8 mouse cellular contexts compared by ENCODE assay signal in the genomic region with DNA sequence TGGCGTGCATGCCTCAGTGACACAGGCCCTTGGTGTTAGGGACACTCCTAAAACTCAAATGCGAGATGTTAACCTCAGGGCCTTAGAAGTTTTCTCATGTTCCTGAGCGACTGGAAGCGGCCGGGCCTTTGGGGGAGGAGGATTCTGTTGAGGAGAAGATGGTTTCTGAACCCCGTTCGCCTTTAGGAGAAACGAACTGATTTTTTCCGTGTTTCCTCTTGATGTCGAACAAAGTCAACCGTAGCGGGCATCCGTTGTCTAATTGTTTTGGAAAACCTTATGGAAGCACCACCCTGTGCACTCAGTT. TPM values are rescaled to one million over a fixed set of nuclear protein-coding genes. Genes with fewer than 3 reads are reported as not detected.
A peak's percentile ranks its signal among the peaks of the same experiment; 100 is the strongest.
DNase-seq lines count a peak whose midpoint lies in the region; ATAC-seq lines count a peak whose summit lies in the region.

No protein-coding gene starts in this region.

- intact Hi-C loops in heart, postnatal 14 days (cut with DNase I), result loop anchor here (5.0 kb wide), 1 partner anchor 69 kb away; no protein-coding TSS in a partner anchor

- peak overlapping the region; percentile 91 for H3K27ac ChIP-seq in heart, embryonic 16.5 days (ENCODE audit: low read length)
- H3K27ac ChIP-seq in hindbrain, embryonic 13.5 days, result peak overlapping the region; percentile 88
- peak overlapping the region; percentile 81; the same call in 1 of the 2 replicates for H3K27ac ChIP-seq in midbrain, embryonic 12.5 days (replicated peaks)

- peak overlapping the region; percentile 92 for H3K4me2 ChIP-seq in heart, embryonic 16.5 days (ENCODE audit: low read depth, low read length)
- H3K4me2 ChIP-seq in hindbrain, embryonic 13.5 days, result peak overlapping the region; percentile 79
- H3K4me2 ChIP-seq in midbrain, embryonic 12.5 days (replicated peaks), result peak overlapping the region; percentile 82

- no peak; the same call in 1 of the 2 replicates for ATAC-seq in heart, embryonic 16.5 days (replicated peaks; ENCODE audit: extremely low read depth, insufficient read depth, low FRiP score)
- no peak for ATAC-seq in hindbrain, embryonic 13.5 days (ENCODE audit: low FRiP score)
- no peak for ATAC-seq in midbrain, embryonic 12.5 days (ENCODE audit: low FRiP score, low read depth)
- no peak; the same call in 1 of the 2 replicates for ATAC-seq in cerebellum, adult (ENCODE audit: insufficient number of reproducible peaks, low FRiP score, low TSS enrichment)

- H3K36me3 ChIP-seq in heart, embryonic 16.5 days (ENCODE audit: control insufficient read depth, insufficient read depth), result no peaks in the 10 kb centered on the region
- H3K36me3 ChIP-seq in hindbrain, embryonic 13.5 days, result no peaks in the 10 kb centered on the region
- H3K36me3 ChIP-seq in midbrain, embryonic 12.5 days, result no peaks in the 10 kb centered on the region

- under 1% methylated on average over 13 of the region's 13 CpGs for WGBS in heart, embryonic 16.5 days
- WGBS in hindbrain, embryonic 13.5 days, result 2% methylated on average over 13 of the region's 13 CpGs
- WGBS in midbrain, embryonic 12.5 days, result 1% methylated on average over 13 of the region's 13 CpGs

- no peaks in the 10 kb centered on the region; the same call in 1 of the 2 replicates for H3K27me3 ChIP-seq in heart, embryonic 16.5 days (ENCODE audit: control insufficient read depth, insufficient read depth, low read length)
- H3K27me3 ChIP-seq in hindbrain, embryonic 13.5 days, result peaks cover 10% of the 10 kb centered on the region
- H3K27me3 ChIP-seq in midbrain, embryonic 12.5 days, result peaks cover 12% of the 10 kb centered on the region; the same call in 1 of the 2 replicates

- H3K9me3 ChIP-seq in heart, embryonic 16.5 days (replicated peaks; ENCODE audit: control insufficient read depth, low read length), result no peaks in the 10 kb centered on the region
- H3K9me3 ChIP-seq in hindbrain, embryonic 13.5 days, result no peaks in the 10 kb centered on the region
- no peaks in the 10 kb centered on the region for H3K9me3 ChIP-seq in midbrain, embryonic 12.5 days

- H3K9ac ChIP-seq in heart, embryonic 16.5 days (ENCODE audit: low read length), result peak overlapping the region; percentile 93
- H3K9ac ChIP-seq in hindbrain, embryonic 13.5 days, result peak overlapping the region; percentile 92
- peak overlapping the region; percentile 89 for H3K9ac ChIP-seq in midbrain, embryonic 12.5 days (replicated peaks)

- H3K4me1 ChIP-seq in heart, embryonic 16.5 days (ENCODE audit: control insufficient read depth, insufficient read depth, low read length), result peaks cover 6% of the 10 kb centered on the region; the same call in 1 of the 2 replicates
- H3K4me1 ChIP-seq in hindbrain, embryonic 13.5 days (replicated peaks), result peaks cover 18% of the 10 kb centered on the region
- H3K4me1 ChIP-seq in midbrain, embryonic 12.5 days, result peaks cover 15% of the 10 kb centered on the region

- peak overlapping the region; percentile 82 for H3K4me3 ChIP-seq in heart, embryonic 16.5 days (ENCODE audit: low read length)
- H3K4me3 ChIP-seq in hindbrain, embryonic 13.5 days, result peak overlapping the region; percentile 97
- peak overlapping the region; percentile 98 for H3K4me3 ChIP-seq in midbrain, embryonic 12.5 days

- no peak for DNase-seq in heart, postnatal 14 days
- peak; percentile 19 for DNase-seq in MEL-GATA-1-ER (ENCODE audit: extremely low read depth, low read depth)
- DNase-seq in cerebellum, adult 11 months, result no peak
- DNase-seq in layer of hippocampus, postnatal 36 days, result no peak

RNA-seq across cellular contexts. Expression of a gene that starts 1.1 kb away (rescaled TPM):
- polyA plus RNA-seq in heart, embryonic 16.5 days (2015; fragmentation: Nextera tagmentation; extraction: Ambion mirVana), result 85.0 and 93.8 TPM in 2 replicates
- total RNA-seq in heart, postnatal 14 days (2021), result 10 to 100 TPM; 44.0 to 44.9 TPM
- 136 and 143 TPM in 2 replicates for polyA plus RNA-seq in hindbrain, embryonic 13.5 days (2015; fragmentation: Nextera tagmentation; extraction: Ambion mirVana)
- 146 and 151 TPM in 2 replicates for polyA plus RNA-seq in midbrain, embryonic 12.5 days (2016; fragmentation: Nextera tagmentation; extraction: Ambion mirVana)
- total RNA-seq in layer of hippocampus, postnatal 36 days (2021), result 10 to 100 TPM; 64.7 to 74.6 TPM

RNA-seq across cellular contexts. Expression of a gene that starts 10.2 kb away (rescaled TPM):
- 21.2 and 21.5 TPM in 2 replicates for polyA plus RNA-seq in heart, embryonic 16.5 days (2015; fragmentation: Nextera tagmentation; extraction: Ambion mirVana)
- total RNA-seq in heart, postnatal 14 days (2021), result 10 to 100 TPM; 29.7 to 30.5 TPM
- 13.5 and 13.6 TPM in 2 replicates for polyA plus RNA-seq in hindbrain, embryonic 13.5 days (2015; fragmentation: Nextera tagmentation; extraction: Ambion mirVana)
- polyA plus RNA-seq in midbrain, embryonic 12.5 days (2016; fragmentation: Nextera tagmentation; extraction: Ambion mirVana), result 16.2 and 18.2 TPM in 2 replicates
- total RNA-seq in layer of hippocampus, postnatal 36 days (2021), result 10 to 100 TPM; 18.4 to 19.2 TPM

RNA-seq across cellular contexts. Expression of a gene that starts 53.6 kb away (rescaled TPM):
- polyA plus RNA-seq in heart, embryonic 16.5 days (2015; fragmentation: Nextera tagmentation; extraction: Ambion mirVana), result 19.3 and 29.1 TPM in 2 replicates
- 10 to 100 TPM; 60.5 to 62.0 TPM for total RNA-seq in heart, postnatal 14 days (2021)
- 0.36 and 0.48 TPM in 2 replicates for polyA plus RNA-seq in hindbrain, embryonic 13.5 days (2015; fragmentation: Nextera tagmentation; extraction: Ambion mirVana)
- 0.27 and 0.34 TPM in 2 replicates for polyA plus RNA-seq in midbrain, embryonic 12.5 days (2016; fragmentation: Nextera tagmentation; extraction: Ambion mirVana)
- under 1 TPM; 0.40 to 0.53 TPM for total RNA-seq in layer of hippocampus, postnatal 36 days (2021)

Comparison
In these comparisons a context has a peak if more than half of its experiments do, and no peak if none do; other contexts are left out.
1. RNA of a gene that starts 53.6 kb away (polyA plus RNA-seq): 19.3 to 29.1 TPM in heart, embryonic 16.5 days; 0.36 to 0.48 TPM in hindbrain, embryonic 13.5 days and 0.27 to 0.34 TPM in midbrain, embryonic 12.5 days; every median in the first group is over 10 times any median in the second.
2. Peak in every context shown above with its lines, with median percentiles within 50 percentile points of each other: H3K27ac ChIP-seq, H3K4me2 ChIP-seq, H3K4me3 ChIP-seq and H3K9ac ChIP-seq.